Comparison of ENCODE assay signal across 25 mouse cellular contexts in genomic region chr10:43910873-43911142, GRCm38 (mm10). TPM values are rescaled to one million over a fixed set of nuclear protein-coding genes. Genes with fewer than 3 reads are reported as not detected.
DNase-seq lines count a peak whose midpoint lies in the region; ATAC-seq lines count a peak whose summit lies in the region.
"Had no signal": no experiment of that assay in that cellular context is flagged by ENCODE, and none has a peak within 500 bp of the region (broad histone marks: within the 10 kb centered on the region; RNA-seq: fewer than 3 reads in every experiment).

No protein-coding gene starts in this region.

- peak overlapping the region; percentile 45 for H3K27ac ChIP-seq in macrophage
- H3K27ac ChIP-seq: embryonic facial prominence, embryonic 10.5 days; embryonic facial prominence, embryonic 13.5 days; forebrain, embryonic 12.5 days; forebrain, embryonic 15.5 days; hindbrain, embryonic 10.5 days; hindbrain, embryonic 13.5 days had no signal

- no peaks in the 10 kb centered on the region for H3K9me3 ChIP-seq in megakaryocyte, embryonic 14.5 days
- H3K9me3 ChIP-seq: embryonic facial prominence, embryonic 10.5 days; embryonic facial prominence, embryonic 13.5 days; forebrain, embryonic 12.5 days; forebrain, embryonic 15.5 days; G1E; hindbrain, embryonic 10.5 days; hindbrain, embryonic 13.5 days had no signal

- peaks cover 30% of the 10 kb centered on the region for H3K4me1 ChIP-seq in megakaryocyte, embryonic 14.5 days
- H3K4me1 ChIP-seq: embryonic facial prominence, embryonic 10.5 days; embryonic facial prominence, embryonic 13.5 days; forebrain, embryonic 12.5 days; forebrain, embryonic 15.5 days; hindbrain, embryonic 10.5 days; hindbrain, embryonic 13.5 days had no signal

- H3K27me3 ChIP-seq in megakaryocyte, embryonic 14.5 days (replicated peaks): no peaks in the 10 kb centered on the region
- H3K27me3 ChIP-seq: embryonic facial prominence, embryonic 13.5 days; forebrain, embryonic 12.5 days; forebrain, embryonic 15.5 days; hindbrain, embryonic 13.5 days had no signal

- 22% methylated on average over 8 of the region's 8 CpGs for WGBS in macrophage (ENCODE audit: missing documents)

- H3K79me2 ChIP-seq in macrophage (ENCODE audit: inconsistent target): no peaks in the 10 kb centered on the region

- DNase-seq in heart, adult 11 months: peak; percentile 68
- DNase-seq in heart, postnatal 36 days: no peak
- DNase-seq in lung, postnatal 14 days: no peak
- DNase-seq in left cerebral cortex, adult 11 months (ENCODE audit: low spot score): no peak
- DNase-seq: adrenal gland, adult 2 months; adrenal gland, postnatal 14 days; cerebellum, adult 11 months; cerebellum, adult 2 months; cerebellum, adult 9-11 months; cerebellum, postnatal 25 days; embryo, embryonic 11 days; gastrocnemius, postnatal 10 days; gastrocnemius, postnatal 36 days had no signal

- no peak for ATAC-seq in megakaryocyte, adult 5-6 weeks (ENCODE audit: poor library complexity, severe bottlenecking)
- ATAC-seq: forebrain, embryonic 15.5 days; hindbrain, embryonic 16.5 days had no signal

- peaks cover 55% of the 10 kb centered on the region for H3K36me3 ChIP-seq in megakaryocyte, embryonic 14.5 days (replicated peaks; ENCODE audit: low read length)
- H3K36me3 ChIP-seq in macrophage (ENCODE audit: inconsistent target): no peaks in the 10 kb centered on the region
- H3K36me3 ChIP-seq: embryonic facial prominence, embryonic 13.5 days had no signal

- intact Hi-C loops in heart, postnatal 36 days (cut with DNase I): no loop called here

- peak overlapping the region; percentile 9 for H3K4me3 ChIP-seq in megakaryocyte, embryonic 14.5 days (replicated peaks)
- H3K4me3 ChIP-seq in macrophage (ENCODE audit: inconsistent target): no peak overlapping the region
- H3K4me3 ChIP-seq: embryonic facial prominence, embryonic 10.5 days; embryonic facial prominence, embryonic 13.5 days; erythroblast, embryonic 14.5 days; forebrain, embryonic 12.5 days; forebrain, embryonic 15.5 days; hindbrain, embryonic 10.5 days; hindbrain, embryonic 13.5 days had no signal

RNA-seq across cellular contexts. Expression of gene Rtn4ip1, which starts 9.2 kb away (rescaled TPM):
- total RNA-seq in heart, postnatal 36 days (2021): 10 to 100 TPM; 58.5 to 65.3 TPM
- polyA plus RNA-seq in megakaryocyte, embryonic 14.5 days (2012; ENCODE audit: insufficient read depth, low replicate concordance): 2.1 TPM in 1 of 2 replicates, not detected in the other
- 8.7 and 9.1 TPM in 2 replicates for total RNA-seq in megakaryocyte, adult 5-6 weeks (2015)
- total RNA-seq in megakaryocyte, adult 5-6 weeks (2017): 4.6 and 8.1 TPM in 2 replicates
- 10 to 100 TPM in 23 of 26 experiments, 1 to 10 TPM in 3; 7.8 to 44.0 (median 25.9) TPM for total RNA-seq in macrophage (2018; cell fraction: chromatin; rRNA removed)
- total RNA-seq in macrophage (2018; cell fraction: cytosol; rRNA removed): 10 to 100 TPM in 5 of 26 experiments, 1 to 10 TPM in 21; 5.5 to 10.9 (median 8.8) TPM
- total RNA-seq in macrophage (2018; cell fraction: nucleus; rRNA removed): 10 to 100 TPM in 23 of 26 experiments, 1 to 10 TPM in 3; 8.5 to 39.3 (median 22.6) TPM
- polyA plus RNA-seq in macrophage (2018): 6.6 to 13.1 TPM (median 7.9 TPM) in 3 replicates

RNA-seq across cellular contexts. Expression of gene Qrsl1, which starts 9.3 kb away (rescaled TPM):
- total RNA-seq in heart, postnatal 36 days (2021): 10 to 100 TPM; 24.8 to 27.1 TPM
- 1.9 TPM in 1 of 2 replicates, not detected in the other for polyA plus RNA-seq in megakaryocyte, embryonic 14.5 days (2012; ENCODE audit: insufficient read depth, low replicate concordance)
- 13.3 and 18.1 TPM in 2 replicates for total RNA-seq in megakaryocyte, adult 5-6 weeks (2015)
- 10.2 and 11.2 TPM in 2 replicates for total RNA-seq in megakaryocyte, adult 5-6 weeks (2017)
- total RNA-seq in macrophage (2018; cell fraction: chromatin; rRNA removed): 10 to 100 TPM in 22 of 26 experiments, 1 to 10 TPM in 4; 6.0 to 39.6 (median 21.6) TPM
- total RNA-seq in macrophage (2018; cell fraction: cytosol; rRNA removed): 1 to 10 TPM; 2.0 to 9.8 (median 6.1) TPM
- total RNA-seq in macrophage (2018; cell fraction: nucleus; rRNA removed): 10 to 100 TPM in 19 of 26 experiments, 1 to 10 TPM in 7; 3.7 to 42.0 (median 18.5) TPM
- polyA plus RNA-seq in macrophage (2018): 3.5 to 10.0 TPM (median 6.6 TPM) in 3 replicates

Comparison
In these comparisons a context has a peak if more than half of its experiments do, and no peak if none do; other contexts are left out.
1. RNA of gene Rtn4ip1, which starts 9.2 kb away (total RNA-seq): 58.5 to 65.3 TPM in heart, postnatal 36 days; 4.6 to 9.1 TPM in megakaryocyte, adult 5-6 weeks; every median in the first group is over 4 times any median in the second.